In genomic region chr6:72748421-72748820, GRCm38 (mm10) we compare ENCODE assay signal across 12 mouse cellular contexts. TPM values are rescaled to one million over a fixed set of nuclear protein-coding genes. Genes with fewer than 3 reads are reported as not detected.
DNase-seq lines count a peak whose midpoint lies in the region; ATAC-seq and TF ChIP-seq lines count a peak whose summit lies in the region.
"Had no signal": no experiment of that assay in that cellular context is flagged by ENCODE, and none has a peak within 500 bp of the region (broad histone marks: within the 10 kb centered on the region; RNA-seq: fewer than 3 reads in every experiment).

No protein-coding gene starts in this region.

- peak overlapping the region; percentile 80 for H3K27ac ChIP-seq in hindbrain, embryonic 10.5 days
- H3K27ac ChIP-seq in hindbrain, postnatal 0 days, result no peak overlapping the region
- H3K27ac ChIP-seq in midbrain, embryonic 12.5 days (replicated peaks), result 0 out of 2 replicates have a peak overlapping the region, but pooled peaks have one; percentile 20
- no peak overlapping the region for H3K27ac ChIP-seq in midbrain, postnatal 0 days (ENCODE audit: low read depth, low read length)
- peak overlapping the region; percentile 54 for H3K27ac ChIP-seq in heart, embryonic 16.5 days (ENCODE audit: low read length)

- H3K4me3 ChIP-seq in hindbrain, embryonic 10.5 days, result 0 out of 2 replicates have a peak overlapping the region, but pooled peaks have one; percentile 11
- no peak overlapping the region for H3K4me3 ChIP-seq in hindbrain, postnatal 0 days (ENCODE audit: low read length)
- no peak overlapping the region for H3K4me3 ChIP-seq in midbrain, embryonic 12.5 days
- no peak overlapping the region for H3K4me3 ChIP-seq in midbrain, postnatal 0 days (ENCODE audit: low read depth, low read length)
- H3K4me3 ChIP-seq in heart, embryonic 16.5 days (ENCODE audit: low read length), result no peak overlapping the region
- H3K4me3 ChIP-seq: megakaryocyte, embryonic 14.5 days had no signal

- no peak overlapping the region for H3K9ac ChIP-seq in hindbrain, postnatal 0 days (replicated peaks; ENCODE audit: low read length)
- H3K9ac ChIP-seq in midbrain, embryonic 12.5 days (replicated peaks), result no peak overlapping the region
- H3K9ac ChIP-seq in midbrain, postnatal 0 days (replicated peaks; ENCODE audit: low read length, poor library complexity, severe bottlenecking), result no peak overlapping the region
- no peak overlapping the region for H3K9ac ChIP-seq in heart, embryonic 16.5 days (ENCODE audit: low read length)

- no peak for ATAC-seq in hindbrain, postnatal 0 days
- ATAC-seq in midbrain, embryonic 12.5 days (ENCODE audit: low FRiP score, low read depth), result no peak
- ATAC-seq in midbrain, postnatal 0 days (ENCODE audit: low FRiP score), result no peak
- peak; percentile 38; the same call in 1 of the 2 replicates for ATAC-seq in heart, embryonic 16.5 days (replicated peaks; ENCODE audit: extremely low read depth, insufficient read depth, low FRiP score)
- ATAC-seq: inflammation-experienced regulatory T-cells, adult 6 months had no signal

- 0 out of 2 replicates have a peak, but pooled peaks cover 4% of the 10 kb centered on the region for H3K36me3 ChIP-seq in hindbrain, embryonic 10.5 days
- H3K36me3 ChIP-seq in hindbrain, postnatal 0 days (ENCODE audit: insufficient read depth, low read length), result no peaks in the 10 kb centered on the region
- H3K36me3 ChIP-seq in midbrain, embryonic 12.5 days, result no peaks in the 10 kb centered on the region
- no peaks in the 10 kb centered on the region for H3K36me3 ChIP-seq in midbrain, postnatal 0 days (ENCODE audit: insufficient read depth, low read length)
- no peaks in the 10 kb centered on the region for H3K36me3 ChIP-seq in heart, embryonic 16.5 days (ENCODE audit: control insufficient read depth, insufficient read depth)

- H3K4me1 ChIP-seq in hindbrain, embryonic 10.5 days (replicated peaks), result peaks cover 63% of the 10 kb centered on the region
- peaks cover 11% of the 10 kb centered on the region for H3K4me1 ChIP-seq in hindbrain, postnatal 0 days (ENCODE audit: insufficient read depth, low read length)
- H3K4me1 ChIP-seq in midbrain, embryonic 12.5 days, result peaks cover 29% of the 10 kb centered on the region
- H3K4me1 ChIP-seq in midbrain, postnatal 0 days (ENCODE audit: insufficient read depth, low read length), result no peaks in the 10 kb centered on the region
- H3K4me1 ChIP-seq in heart, embryonic 16.5 days (ENCODE audit: control insufficient read depth, insufficient read depth, low read length), result peaks cover 30% of the 10 kb centered on the region
- H3K4me1 ChIP-seq: megakaryocyte, embryonic 14.5 days had no signal

- no peaks in the 10 kb centered on the region for H3K27me3 ChIP-seq in hindbrain, embryonic 10.5 days (ENCODE audit: insufficient read depth, poor library complexity, severe bottlenecking)
- H3K27me3 ChIP-seq in hindbrain, postnatal 0 days (ENCODE audit: insufficient read depth, low read length), result no peaks in the 10 kb centered on the region
- H3K27me3 ChIP-seq in midbrain, embryonic 12.5 days, result no peaks in the 10 kb centered on the region
- no peaks in the 10 kb centered on the region for H3K27me3 ChIP-seq in midbrain, postnatal 0 days (ENCODE audit: insufficient read depth, low read length)
- H3K27me3 ChIP-seq in heart, embryonic 16.5 days (ENCODE audit: control insufficient read depth, insufficient read depth, low read length), result no peaks in the 10 kb centered on the region

- TF ChIP-seq CTCF in hindbrain, postnatal 0 days (IDR thresholded peaks at IDR 0.05; ENCODE audit: low read depth), result no peak
- no peak for TF ChIP-seq CTCF in midbrain, postnatal 0 days (IDR thresholded peaks at IDR 0.05)

- H3K4me2 ChIP-seq in hindbrain, postnatal 0 days (ENCODE audit: low read depth, low read length), result no peak overlapping the region
- H3K4me2 ChIP-seq in midbrain, embryonic 12.5 days (replicated peaks), result no peak overlapping the region
- H3K4me2 ChIP-seq in midbrain, postnatal 0 days (ENCODE audit: low read depth, low read length, poor library complexity, severe bottlenecking), result no peak overlapping the region
- H3K4me2 ChIP-seq in heart, embryonic 16.5 days (ENCODE audit: low read depth, low read length), result peak overlapping the region; percentile 18

- 2% methylated on average over 2 of the region's 2 CpGs for WGBS in hindbrain, embryonic 10.5 days
- WGBS in hindbrain, postnatal 0 days, result 3% methylated on average over 2 of the region's 2 CpGs
- WGBS in midbrain, embryonic 12.5 days, result 2% methylated on average over 2 of the region's 2 CpGs
- 4% methylated on average over 2 of the region's 2 CpGs for WGBS in midbrain, postnatal 0 days
- 4% methylated on average over 2 of the region's 2 CpGs for WGBS in heart, embryonic 16.5 days

- no peaks in the 10 kb centered on the region for H3K9me3 ChIP-seq in hindbrain, embryonic 10.5 days
- H3K9me3 ChIP-seq in hindbrain, postnatal 0 days (ENCODE audit: low read length), result no peaks in the 10 kb centered on the region
- H3K9me3 ChIP-seq in midbrain, embryonic 12.5 days, result no peaks in the 10 kb centered on the region
- H3K9me3 ChIP-seq in midbrain, postnatal 0 days (ENCODE audit: low read length), result no peaks in the 10 kb centered on the region
- H3K9me3 ChIP-seq in heart, embryonic 16.5 days (replicated peaks; ENCODE audit: control insufficient read depth, low read length), result no peaks in the 10 kb centered on the region
- H3K9me3 ChIP-seq: megakaryocyte, embryonic 14.5 days had no signal

- DNase-seq in hindbrain, embryonic 10.5 days (ENCODE audit: low spot score), result no peak
- no peak for DNase-seq in hindbrain, postnatal 0 days (ENCODE audit: low spot score)
- DNase-seq in midbrain, postnatal 0 days (ENCODE audit: low spot score), result no peak
- no peak for DNase-seq in layer of hippocampus, postnatal 25 days (ENCODE audit: extremely low spot score in 1 of 2, low spot score in 1 of 2)
- no peak for DNase-seq in adrenal gland, postnatal 36 days
- DNase-seq: adrenal gland, postnatal 14 days; cerebellum, postnatal 25 days; spleen, adult 18-20 months had no signal

RNA-seq across cellular contexts. Expression of gene Tcf7l1, which starts 40.6 kb away (rescaled TPM):
- polyA plus RNA-seq in hindbrain, embryonic 10.5 days (2016; fragmentation: Nextera tagmentation; extraction: Ambion mirVana), result 23.7 and 25.1 TPM in 2 replicates
- total RNA-seq in hindbrain, postnatal 0 days (2014; rRNA removed), result 2.4 and 4.0 TPM in 2 replicates
- 8.2 and 9.1 TPM in 2 replicates for polyA plus RNA-seq in hindbrain, postnatal 0 days (2015; fragmentation: Nextera tagmentation; extraction: Ambion mirVana)
- polyA plus RNA-seq in midbrain, embryonic 12.5 days (2016; fragmentation: Nextera tagmentation; extraction: Ambion mirVana), result 18.2 and 21.7 TPM in 2 replicates
- total RNA-seq in midbrain, postnatal 0 days (2014; rRNA removed), result 0.80 and 3.1 TPM in 2 replicates
- polyA plus RNA-seq in midbrain, postnatal 0 days (2015; fragmentation: Nextera tagmentation; extraction: Ambion mirVana), result 5.8 and 6.0 TPM in 2 replicates
- 13.6 and 14.0 TPM in 2 replicates for polyA plus RNA-seq in heart, embryonic 16.5 days (2015; fragmentation: Nextera tagmentation; extraction: Ambion mirVana)
- 1 to 10 TPM; 3.3 to 4.6 TPM for total RNA-seq in layer of hippocampus, postnatal 25 days (2021)
- total RNA-seq in adrenal gland, postnatal 36 days (2021), result 10 to 100 TPM; 12.3 to 14.7 TPM

Comparison
In these comparisons a context has a peak if more than half of its experiments do, and no peak if none do; other contexts are left out.
1. H3K27ac ChIP-seq: peak in hindbrain, embryonic 10.5 days (single experiment), midbrain, embryonic 12.5 days (single experiment) and heart, embryonic 16.5 days (single experiment); none in hindbrain, postnatal 0 days (single experiment) and midbrain, postnatal 0 days (single experiment).